17 mouse cellular contexts compared by ENCODE assay signal in genomic region chr8:90841321-90841720, GRCm38 (mm10). TPM values are rescaled to one million over a fixed set of nuclear protein-coding genes. Genes with fewer than 3 reads are reported as not detected.
DNase-seq lines count a peak whose midpoint lies in the region; ATAC-seq lines count a peak whose summit lies in the region.
"Had no signal": no experiment of that assay in that cellular context is flagged by ENCODE, and none has a peak within 500 bp of the region (broad histone marks: within the 10 kb centered on the region; RNA-seq: fewer than 3 reads in every experiment).

No protein-coding gene starts in this region.

- no peaks in the 10 kb centered on the region for H3K27me3 ChIP-seq in embryonic facial prominence, embryonic 14.5 days (replicated peaks; ENCODE audit: control insufficient read depth, insufficient read depth, low read length)
- H3K27me3 ChIP-seq in heart, embryonic 15.5 days: no peaks in the 10 kb centered on the region
- H3K27me3 ChIP-seq: limb, embryonic 12.5 days had no signal

- H3K4me3 ChIP-seq in embryonic facial prominence, embryonic 14.5 days (ENCODE audit: low read depth, low read length): no peak overlapping the region
- H3K4me3 ChIP-seq in heart, embryonic 15.5 days: no peak overlapping the region
- H3K4me3 ChIP-seq: limb, embryonic 12.5 days had no signal

- 64% methylated on average over 13 of the region's 13 CpGs for WGBS in embryonic facial prominence, embryonic 14.5 days
- WGBS in heart, embryonic 15.5 days: 62% methylated on average over 13 of the region's 13 CpGs

- no peak for ATAC-seq in embryonic facial prominence, embryonic 14.5 days (ENCODE audit: low read depth)
- no peak for ATAC-seq in heart, embryonic 15.5 days (replicated peaks; ENCODE audit: insufficient number of reproducible peaks, insufficient read depth, low FRiP score, low read depth)
- peak; percentile 43 for ATAC-seq in megakaryocyte, adult 5-6 weeks (ENCODE audit: poor library complexity, severe bottlenecking)
- ATAC-seq in CD4-positive, CD25-positive, alpha-beta regulatory T cell, adult 4 months: no peak
- ATAC-seq: inflammation-experienced regulatory T-cells, adult 6 months; liver, postnatal 0 days had no signal

- no peaks in the 10 kb centered on the region for H3K36me3 ChIP-seq in embryonic facial prominence, embryonic 14.5 days (ENCODE audit: control insufficient read depth, insufficient read depth, low read length)
- H3K36me3 ChIP-seq in heart, embryonic 15.5 days: no peaks in the 10 kb centered on the region

- DNase-seq in MN1 (ENCODE audit: low spot score): peak; percentile 31
- DNase-seq in embryonic facial prominence, embryonic 14.5 days (ENCODE audit: low spot score): no peak
- DNase-seq in spleen, postnatal 4 days (ENCODE audit: low spot score in 2 of 2): no peak
- no peak for DNase-seq in kidney, adult 18-20 months
- DNase-seq: cerebellum, adult 8-10 months; kidney, postnatal 14 days; liver, postnatal 0 days; lung, postnatal 4 days; midbrain, embryonic 14.5 days; thymus, adult 2 months had no signal

- H3K4me2 ChIP-seq in embryonic facial prominence, embryonic 14.5 days (ENCODE audit: low read depth, low read length): no peak overlapping the region
- no peak overlapping the region for H3K4me2 ChIP-seq in heart, embryonic 15.5 days
- H3K4me2 ChIP-seq: limb, embryonic 12.5 days had no signal

- H3K4me1 ChIP-seq in embryonic facial prominence, embryonic 14.5 days (ENCODE audit: control insufficient read depth, insufficient read depth, low read length): peaks cover 3% of the 10 kb centered on the region; the same call in 1 of the 2 replicates
- peaks cover 5% of the 10 kb centered on the region; the same call in 1 of the 2 replicates for H3K4me1 ChIP-seq in heart, embryonic 15.5 days (replicated peaks)

- no peak overlapping the region for H3K9ac ChIP-seq in embryonic facial prominence, embryonic 14.5 days (ENCODE audit: low read depth, low read length)
- H3K9ac ChIP-seq in heart, embryonic 15.5 days: no peak overlapping the region
- H3K9ac ChIP-seq: limb, embryonic 12.5 days; liver, postnatal 0 days had no signal

- peak overlapping the region; percentile 1; the same call in 1 of the 2 replicates for H3K27ac ChIP-seq in embryonic facial prominence, embryonic 14.5 days (replicated peaks; ENCODE audit: low read depth, low read length)
- H3K27ac ChIP-seq in heart, embryonic 15.5 days: peak overlapping the region; percentile 40; the same call in 1 of the 2 replicates
- H3K27ac ChIP-seq: limb, embryonic 12.5 days had no signal

- no peaks in the 10 kb centered on the region for H3K9me3 ChIP-seq in embryonic facial prominence, embryonic 14.5 days (ENCODE audit: control insufficient read depth, low read length)
- no peaks in the 10 kb centered on the region for H3K9me3 ChIP-seq in heart, embryonic 15.5 days (replicated peaks)
- H3K9me3 ChIP-seq: limb, embryonic 12.5 days had no signal

RNA-seq across cellular contexts. Expression of gene Chd9, which starts 13.2 kb away (rescaled TPM):
- polyA plus RNA-seq in embryonic facial prominence, embryonic 14.5 days (2014; fragmentation: Nextera tagmentation; extraction: Ambion mirVana): 114 and 123 TPM in 2 replicates
- 43.9 and 61.7 TPM in 2 replicates for polyA plus RNA-seq in heart, embryonic 15.5 days (2015; fragmentation: Nextera tagmentation; extraction: Ambion mirVana)
- 91.1 and 104 TPM in 2 replicates for total RNA-seq in megakaryocyte, adult 5-6 weeks (2015)
- total RNA-seq in megakaryocyte, adult 5-6 weeks (2017): 39.0 and 45.6 TPM in 2 replicates
- polyA plus RNA-seq in CD4-positive, CD25-positive, alpha-beta regulatory T cell, adult 4 months (2017; shearing (Covaris generic)): 100 to 1,000 TPM; 195 to 267 TPM

RNA-seq across cellular contexts. Expression of gene Gm19935, which starts 24.1 kb away (rescaled TPM):
- polyA plus RNA-seq in embryonic facial prominence, embryonic 14.5 days (2014; fragmentation: Nextera tagmentation; extraction: Ambion mirVana): 1.8 TPM in 1 of 2 replicates, not detected in the other
- polyA plus RNA-seq in heart, embryonic 15.5 days (2015; fragmentation: Nextera tagmentation; extraction: Ambion mirVana): 0.14 TPM in 1 of 2 replicates, not detected in the other
- total RNA-seq in megakaryocyte, adult 5-6 weeks (2015): not detected in 2 replicates
- not detected in 2 replicates for total RNA-seq in megakaryocyte, adult 5-6 weeks (2017)
- polyA plus RNA-seq in CD4-positive, CD25-positive, alpha-beta regulatory T cell, adult 4 months (2017; shearing (Covaris generic)): not detected
- polyA plus RNA-seq: inflammation-experienced regulatory T-cells, adult 6 months; limb, embryonic 12.5 days; liver, postnatal 0 days; neural tube, embryonic 11.5 days; spleen, adult 2 months had no signal
